8 mouse cellular contexts compared by ENCODE assay signal in the genomic region with DNA sequence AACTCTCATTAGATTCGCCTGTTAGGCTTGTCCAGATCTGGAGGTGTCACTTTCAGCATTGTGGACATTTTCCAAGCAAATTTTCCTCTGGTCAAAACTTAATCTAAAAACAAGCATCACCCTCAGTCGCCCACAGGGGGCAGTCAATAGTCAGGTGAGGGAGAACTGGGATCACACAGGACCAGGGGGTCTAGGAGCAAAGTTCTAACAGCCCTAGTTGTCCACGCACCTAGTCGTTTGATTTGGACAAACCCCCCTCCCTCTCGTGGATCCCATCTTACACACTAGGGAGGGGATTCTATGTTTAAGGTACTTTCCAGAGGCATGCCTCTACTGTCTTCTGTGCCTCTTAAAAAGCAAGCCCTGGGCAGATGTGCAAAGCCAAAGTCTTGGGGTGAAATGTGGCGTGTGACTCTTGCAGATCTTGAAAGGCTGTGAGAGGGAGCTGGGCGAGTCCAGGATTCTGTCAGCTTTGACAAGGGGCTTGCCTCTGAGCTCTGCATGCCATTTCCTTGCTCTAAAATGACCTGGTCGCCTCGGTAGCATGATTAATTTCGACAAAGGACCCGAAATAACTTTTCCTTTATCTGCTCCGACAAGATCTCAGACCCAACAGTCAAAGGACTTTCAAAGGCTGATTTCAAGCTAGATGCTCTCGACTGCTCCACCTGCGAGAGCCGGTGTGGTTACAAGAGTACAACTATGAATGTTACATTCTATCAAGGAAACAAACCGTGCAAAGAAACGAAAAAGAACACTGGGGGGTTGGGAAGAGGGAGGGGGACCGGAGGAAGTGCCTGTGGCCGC. TPM values are rescaled to one million over a fixed set of nuclear protein-coding genes. Genes with fewer than 3 reads are reported as not detected.
DNase-seq lines count a peak whose midpoint lies in the region; ATAC-seq and TF ChIP-seq lines count a peak whose summit lies in the region.

No protein-coding gene starts in this region.

- no peaks in the 10 kb centered on the region for H3K4me1 ChIP-seq in heart, adult 2 months (ENCODE audit: control insufficient read depth, insufficient read depth, low read length)
- H3K4me1 ChIP-seq in heart, embryonic 16.5 days (ENCODE audit: control insufficient read depth, insufficient read depth, low read length), result peaks cover 6% of the 10 kb centered on the region
- H3K4me1 ChIP-seq in midbrain, embryonic 10.5 days, result peaks cover 35% of the 10 kb centered on the region

- H3K79me2 ChIP-seq in heart, adult 2 months (replicated peaks; ENCODE audit: control insufficient read depth, insufficient read depth, low read length), result no peaks in the 10 kb centered on the region

- H3K9ac ChIP-seq in heart, adult 2 months (ENCODE audit: low read depth, low read length), result no peak overlapping the region
- H3K9ac ChIP-seq in heart, embryonic 16.5 days (ENCODE audit: low read length), result peak overlapping the region; percentile 75

- H3K36me3 ChIP-seq in heart, adult 2 months (ENCODE audit: control insufficient read depth, insufficient read depth, low read length), result no peaks in the 10 kb centered on the region
- H3K36me3 ChIP-seq in heart, embryonic 16.5 days (ENCODE audit: control insufficient read depth, insufficient read depth), result no peaks in the 10 kb centered on the region
- H3K36me3 ChIP-seq in midbrain, embryonic 10.5 days, result peaks cover 11% of the 10 kb centered on the region

- peak; percentile 14 to 30 for DNase-seq in heart, adult 2 months
- no peak for DNase-seq in heart, adult 8-10 months (ENCODE audit: low spot score)
- DNase-seq in T-cell, adult 2 months (ENCODE audit: low spot score), result peak; percentile 55
- peak; percentile 68 for DNase-seq in embryo, embryonic 10 days (ENCODE audit: low spot score)
- DNase-seq in large intestine, adult 2 months (ENCODE audit: low read depth, low spot score), result peak; percentile 56
- DNase-seq in midbrain, embryonic 10.5 days (ENCODE audit: low spot score), result peak; percentile 58
- peak; percentile 43 to 63 for DNase-seq in spleen, postnatal 36 days (ENCODE audit: low spot score in 2 of 2)

- no peaks in the 10 kb centered on the region for H3K9me3 ChIP-seq in heart, embryonic 16.5 days (replicated peaks; ENCODE audit: control insufficient read depth, low read length)
- no peaks in the 10 kb centered on the region for H3K9me3 ChIP-seq in midbrain, embryonic 10.5 days (replicated peaks)

- H3K4me3 ChIP-seq in heart, adult 2 months, result peak overlapping the region; percentile 60
- H3K4me3 ChIP-seq in heart, embryonic 16.5 days (ENCODE audit: low read length), result peak overlapping the region; percentile 80
- H3K4me3 ChIP-seq in midbrain, embryonic 10.5 days, result peak overlapping the region; percentile 86

- H3K4me2 ChIP-seq in heart, embryonic 16.5 days (ENCODE audit: low read depth, low read length), result peak overlapping the region; percentile 100

- TF ChIP-seq CTCF in heart, adult 2 months (IDR thresholded peaks at IDR 0.05), result peak; percentile 68

- H3K27me3 ChIP-seq in heart, adult 2 months (ENCODE audit: control insufficient read depth, insufficient read depth, low read length), result peaks cover 19% of the 10 kb centered on the region
- peaks cover 7% of the 10 kb centered on the region for H3K27me3 ChIP-seq in heart, embryonic 16.5 days (ENCODE audit: control insufficient read depth, insufficient read depth, low read length)
- H3K27me3 ChIP-seq in midbrain, embryonic 10.5 days (ENCODE audit: low read depth, poor library complexity, severe bottlenecking), result peaks cover 62% of the 10 kb centered on the region

- intact Hi-C loops in heart, adult 2 months (cut with DNase I), result loop anchor here (2.0 kb wide), 1 partner anchor 30 kb away; no protein-coding TSS in a partner anchor

- no peak for TF ChIP-seq EP300 in heart, adult 2 months (IDR thresholded peaks at IDR 0.05; ENCODE audit: insufficient read depth, low read depth, low read length)

- no peak for TF ChIP-seq POLR2A in heart, adult 2 months (IDR thresholded peaks at IDR 0.05; ENCODE audit: insufficient read depth, low read depth, low read length)

- ATAC-seq in heart, embryonic 16.5 days (replicated peaks; ENCODE audit: extremely low read depth, insufficient read depth, low FRiP score), result no peak

- no peak overlapping the region for H3K27ac ChIP-seq in heart, adult 2 months
- 0 out of 2 replicates have a peak overlapping the region, but pooled peaks have one; percentile 17 for H3K27ac ChIP-seq in heart, embryonic 16.5 days (ENCODE audit: low read length)
- no peak overlapping the region for H3K27ac ChIP-seq in midbrain, embryonic 10.5 days (replicated peaks)

- WGBS in heart, adult 2 months, result 7% methylated on average over 19 of the region's 19 CpGs
- 2% methylated on average over 19 of the region's 19 CpGs for WGBS in heart, embryonic 16.5 days
- WGBS in large intestine, adult 2 months, result 3% methylated on average over 19 of the region's 19 CpGs
- WGBS in midbrain, embryonic 10.5 days, result 4% methylated on average over 19 of the region's 19 CpGs

RNA-seq across cellular contexts. Expression of a gene that starts 2.5 kb away (rescaled TPM):
- not detected for total RNA-seq in heart, adult 2 months (2021)
- 0.23 and 0.31 TPM in 2 replicates for polyA plus RNA-seq in heart, adult 2 months (2012; rRNA removed)
- under 1 TPM in 1 of 4 experiments, not detected in 3; 0.17 TPM for total RNA-seq in heart, adult 8-10 months (2022)
- polyA plus RNA-seq in heart, embryonic 16.5 days (2015; fragmentation: Nextera tagmentation; extraction: Ambion mirVana), result 6.3 and 15.9 TPM in 2 replicates
- polyA plus RNA-seq in large intestine, adult 2 months (2012; rRNA removed), result 17.0 and 29.5 TPM in 2 replicates
- polyA plus RNA-seq in midbrain, embryonic 10.5 days (2016; fragmentation: Nextera tagmentation; extraction: Ambion mirVana), result 5.1 and 6.8 TPM in 2 replicates
